Mouse (Mus musculus) neural tube, embryonic 15.5 days (tissue): ENCODE results near the gene Pusl1. TPM values are rescaled to one million over a fixed set of nuclear protein-coding genes. Genes with fewer than 3 reads are reported as not detected.

ENCODE experiments used
- ATAC-seq: fragments of 200-750 bp; cut with Nextera tagmentation; 2 replicates; pipeline ENCODE4 v1.8.0; 2017; ENCODE audit warnings: mild to moderate bottlenecking, moderate TSS enrichment, moderate library complexity; ENCODE audit not compliant: low FRiP score
- H3K27ac ChIP-seq: fragments of 300-500 bp; sonication (generic); replicated peaks from 2 replicates; pipeline ENCODE4 v1.5.1; 2015; ENCODE audit warnings: mild to moderate bottlenecking, inconsistent platforms
- H3K27me3 ChIP-seq: fragments of 300-500 bp; sonication (generic); replicated peaks from 2 replicates; pipeline ENCODE4 v1.6.1; 2015; ENCODE audit warnings: inconsistent platforms
- H3K36me3 ChIP-seq: fragments of 300-500 bp; sonication (generic); 2 replicates; pipeline ENCODE4 v1.6.1; 2015; ENCODE audit warnings: inconsistent platforms
- H3K4me1 ChIP-seq: fragments of 300-500 bp; sonication (generic); 2 replicates; pipeline ENCODE4 v1.6.1; 2015; ENCODE audit warnings: inconsistent platforms
- H3K4me2 ChIP-seq: fragments of 300-500 bp; sonication (generic); 2 replicates; pipeline ENCODE4 v1.6.1; 2015; ENCODE audit warnings: inconsistent platforms, mild to moderate bottlenecking, moderate library complexity
- H3K4me3 ChIP-seq: fragments of 300-500 bp; sonication (generic); replicated peaks from 2 replicates; pipeline ENCODE4 v1.5.1; 2015; ENCODE audit warnings: mild to moderate bottlenecking, inconsistent platforms
- H3K9ac ChIP-seq: fragments of 300-500 bp; sonication (generic); replicated peaks from 2 replicates; pipeline ENCODE4 v1.6.1; 2015; ENCODE audit warnings: mild to moderate bottlenecking, inconsistent platforms
- H3K9me3 ChIP-seq: fragments of 300-500 bp; sonication (generic); replicated peaks from 2 replicates; pipeline ENCODE4 v1.6.1; 2016; ENCODE audit warnings: inconsistent platforms
- WGBS: fragments of 180-500 bp; shearing (Covaris S2); methylation state at CpG from one replicate; pipeline ENCODE4 v1.1.7; 2015; ENCODE audit warnings: mixed read lengths; 5-methylcytosine and 5-hydroxymethylcytosine counted together
- polyA plus RNA-seq: library from polyadenylated mRNA; unstranded; fragments of >200 nt; fragmentation: Nextera tagmentation; extraction: Ambion mirVana; gene quantifications from 2 replicates; pipeline ENCODE4 v1.2.1, GENCODE M21; 2015

Pusl1 gene
- polyA plus RNA-seq, 1 experiment from 2014 or later, result 62.7 TPM

DNA sequence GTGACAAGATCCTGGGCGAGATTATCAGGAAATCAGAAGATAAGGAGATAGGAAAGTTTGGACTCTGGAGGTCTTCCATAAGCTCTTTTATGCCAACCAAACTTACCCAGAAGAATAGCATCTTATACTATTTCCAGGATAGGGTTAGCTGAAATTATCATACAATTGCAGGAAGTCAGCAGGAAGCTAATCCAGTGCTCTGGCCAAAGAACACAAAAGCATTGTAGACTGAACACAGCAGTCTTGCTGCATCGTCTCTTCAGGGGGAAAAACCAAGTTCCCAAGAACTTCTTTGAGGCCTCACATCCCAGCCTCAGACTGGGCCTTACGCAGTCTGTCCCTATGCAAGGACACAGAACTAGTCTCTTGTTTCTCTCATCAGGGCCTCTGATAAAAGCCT, 8.0 kb downstream of the Pusl1 start:
- no peaks in the 10 kb centered on the region for H3K4me1 ChIP-seq
- H3K9ac ChIP-seq, result no peak overlapping the region
- H3K4me3 ChIP-seq, result no peak overlapping the region
- ATAC-seq, result no peak
- no peaks in the 10 kb centered on the region for H3K9me3 ChIP-seq
- no peak overlapping the region for H3K4me2 ChIP-seq
- WGBS, result 87% methylated on average over 3 of the region's 3 CpGs
- H3K36me3 ChIP-seq, result peaks cover 46% of the 10 kb centered on the region
- H3K27me3 ChIP-seq, result no peaks in the 10 kb centered on the region
- no peak overlapping the region for H3K27ac ChIP-seq

GRCm38 (mm10) chr4:155871404-155871803, 20.2 kb downstream of the Pusl1 start:
- H3K36me3 ChIP-seq, result peaks cover 55% of the 10 kb centered on the region
- peaks cover 32% of the 10 kb centered on the region for H3K4me1 ChIP-seq
- H3K9ac ChIP-seq, result no peak overlapping the region
- ATAC-seq, result no peak
- no peaks in the 10 kb centered on the region for H3K9me3 ChIP-seq
- H3K27me3 ChIP-seq, result no peaks in the 10 kb centered on the region
- 96% methylated on average over 7 of the region's 7 CpGs for WGBS
- no peak overlapping the region for H3K4me2 ChIP-seq
- no peak overlapping the region for H3K4me3 ChIP-seq
- no peak overlapping the region for H3K27ac ChIP-seq

- H3K9me3 ChIP-seq, result no peaks in the 10 kb centered on the region
- no peaks in the 10 kb centered on the region for H3K27me3 ChIP-seq
- peak within 1 kb of the TSS; percentile 86 for H3K4me3 ChIP-seq
- WGBS, result under 1% methylated on average over 63 of the region's 63 CpGs
- H3K4me1 ChIP-seq, result peaks cover 32% of the 10 kb centered on the region
- peak within 1 kb of the TSS; percentile 83 for H3K27ac ChIP-seq
- H3K9ac ChIP-seq, result peak within 1 kb of the TSS; percentile 84
- H3K36me3 ChIP-seq, result peaks cover 53% of the 10 kb centered on the region
- H3K4me2 ChIP-seq, result peak within 1 kb of the TSS; percentile 92
- ATAC-seq, result peak; percentile 96
These were observed 22.1 kb downstream of the Pusl1 start, which contains the start of the genes Cptp and Ints11 for GRCm38 (mm10) chr4:155869317-155870033. TSS of gene Cptp (minus strand) at chr4:155869440. TSS of gene Ints11 (plus strand) at chr4:155869546.

DNA sequence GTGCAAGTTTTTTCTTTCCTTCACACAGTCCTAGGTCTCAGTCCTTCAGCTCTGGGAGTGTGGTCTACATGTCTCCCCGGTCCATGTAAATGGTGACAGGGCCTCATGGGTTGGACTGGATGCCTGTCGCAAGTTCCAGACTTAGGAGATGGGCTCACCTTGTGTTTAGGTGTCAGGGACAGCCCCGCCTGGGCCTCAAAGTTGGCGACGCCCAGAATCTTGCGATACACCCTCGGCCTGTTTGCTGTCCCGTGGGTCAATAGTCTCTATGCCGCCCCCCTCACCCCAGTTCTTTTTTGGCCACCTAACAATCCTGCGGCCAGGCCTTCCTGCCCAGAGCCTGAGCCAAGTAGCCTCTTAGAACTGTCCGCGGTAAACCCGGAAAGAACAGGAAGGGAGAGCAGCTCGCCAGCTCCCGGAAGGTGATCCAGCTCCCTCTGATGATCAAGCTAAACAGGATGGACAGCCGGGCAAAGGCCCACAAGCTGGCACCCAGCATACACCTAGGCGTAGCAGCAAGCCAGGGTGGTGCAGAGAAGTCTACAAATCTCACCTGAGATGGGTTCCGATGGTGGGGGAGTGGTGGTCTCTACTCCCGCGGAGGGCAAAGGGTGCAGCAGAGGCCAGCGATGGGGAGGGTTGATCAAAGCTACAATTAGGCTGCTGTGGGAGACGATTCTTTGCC, 22.8 kb downstream of the Pusl1 start:
- 11% methylated on average over 22 of the region's 22 CpGs for WGBS
- Histone ChIP-seq H3K27ac (peak overlapping the region; percentile 58), H3K4me1 (peaks cover 32% of the 10 kb centered on the region), H3K9me3 (no peaks in the 10 kb centered on the region), H3K4me2 (peak overlapping the region; percentile 92), H3K36me3 (peaks cover 47% of the 10 kb centered on the region), H3K4me3 (peak overlapping the region; percentile 86), H3K9ac (peak overlapping the region; percentile 84), H3K27me3 (no peaks in the 10 kb centered on the region)
- ATAC-seq, result no peak; the same call in 1 of the 2 replicates

DNA sequence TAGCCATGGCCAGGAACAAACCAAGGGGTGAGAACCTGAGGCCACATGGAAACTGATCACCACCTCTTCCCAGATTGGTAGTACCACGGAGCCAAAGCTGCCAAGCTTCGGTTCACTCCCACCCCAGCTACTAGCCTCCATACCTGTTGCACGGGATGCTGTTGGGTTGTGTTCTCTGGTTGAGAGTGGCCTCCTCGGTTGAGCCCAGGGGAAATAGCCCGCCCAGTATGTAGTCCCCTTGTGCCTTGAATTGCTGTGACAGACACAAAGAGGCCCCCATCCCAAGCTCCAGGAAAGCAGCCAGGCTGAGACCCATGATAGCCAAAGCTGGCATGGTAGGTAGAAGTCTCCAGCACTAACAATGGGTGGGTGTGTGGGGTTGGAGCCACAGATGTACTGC, 28.6 kb downstream of the Pusl1 start, which contains the start of gene Tas1r3:
Tas1r3 (minus strand) TSS at position 362 of the 400 bp plus-strand sequence.
- Histone ChIP-seq H3K4me3 (no peak within 1 kb of the TSS), H3K9me3 (no peaks in the 10 kb centered on the region), H3K9ac (no peak within 1 kb of the TSS), H3K27me3 (no peaks in the 10 kb centered on the region), H3K27ac (no peak within 1 kb of the TSS), H3K4me2 (no peak within 1 kb of the TSS), H3K4me1 (peaks cover 2% of the 10 kb centered on the region), H3K36me3 (peaks cover 66% of the 10 kb centered on the region)
- ATAC-seq, result no peak
- WGBS, result 81% methylated on average over 5 of the region's 5 CpGs

DNA sequence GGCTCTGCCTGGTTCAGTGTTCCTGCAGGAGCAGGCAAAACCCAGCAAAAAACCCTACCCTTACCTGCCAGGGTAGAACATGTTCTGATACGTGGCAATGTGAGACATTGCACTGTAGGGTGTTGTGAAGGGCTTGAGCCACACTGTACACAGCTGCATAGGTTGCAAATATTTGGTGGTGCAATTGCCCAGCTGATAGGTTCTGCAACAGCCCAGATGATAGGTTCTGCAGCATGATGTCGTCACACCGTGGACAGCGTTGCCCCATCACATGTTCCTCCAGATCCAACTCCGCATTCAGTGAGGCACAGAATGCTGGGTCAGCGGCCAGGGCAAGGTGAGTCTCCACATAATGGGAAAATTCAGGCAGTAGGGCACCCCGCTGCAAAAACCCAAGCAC, 29.8 kb downstream of the Pusl1 start:
- Histone ChIP-seq H3K4me2 (no peak overlapping the region), H3K9me3 (no peaks in the 10 kb centered on the region), H3K4me3 (no peak overlapping the region), H3K27ac (no peak overlapping the region), H3K36me3 (peaks cover 70% of the 10 kb centered on the region), H3K27me3 (no peaks in the 10 kb centered on the region), H3K9ac (no peak overlapping the region), H3K4me1 (no peaks in the 10 kb centered on the region)
- 92% methylated on average over 7 of the region's 7 CpGs for whole genome bisulfite sequencing
- no peak for ATAC-seq

DNA sequence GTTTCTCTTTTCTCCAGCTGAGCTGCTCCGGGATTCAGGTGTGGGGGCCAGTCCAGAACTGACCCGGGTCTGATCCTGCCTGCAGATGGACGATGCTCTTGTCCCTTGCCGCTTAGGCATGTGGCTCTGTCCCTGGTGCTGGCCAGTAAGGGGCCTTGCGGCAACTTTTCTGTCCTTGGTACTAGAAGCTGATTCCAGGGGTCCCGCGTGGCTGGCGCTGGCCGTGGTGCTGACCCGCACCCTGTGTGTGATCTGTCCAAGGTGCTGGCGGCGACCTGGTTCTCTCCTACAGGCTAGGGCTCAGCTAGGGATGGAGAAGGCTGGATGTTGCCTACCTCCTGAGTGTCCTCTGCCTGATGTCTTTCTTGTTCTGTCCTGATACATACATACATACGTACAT, 32.3 kb downstream of the Pusl1 start:
- Histone ChIP-seq H3K4me3 (no peak overlapping the region), H3K27ac (no peak overlapping the region), H3K27me3 (no peaks in the 10 kb centered on the region), H3K9ac (no peak overlapping the region), H3K4me2 (no peak overlapping the region), H3K36me3 (peaks cover 78% of the 10 kb centered on the region), H3K9me3 (no peaks in the 10 kb centered on the region), H3K4me1 (no peaks in the 10 kb centered on the region)
- 33% methylated on average over 13 of the region's 13 CpGs for WGBS
- ATAC-seq, result no peak

GRCm38 (mm10) chr4:155856881-155857280, 34.7 kb downstream of the Pusl1 start:
- Histone ChIP-seq H3K4me1 (peaks cover 4% of the 10 kb centered on the region; the same call in 1 of the 2 replicates), H3K9ac (no peak overlapping the region), H3K36me3 (peaks cover 87% of the 10 kb centered on the region), H3K4me2 (no peak overlapping the region), H3K4me3 (no peak overlapping the region), H3K27ac (no peak overlapping the region), H3K9me3 (no peaks in the 10 kb centered on the region), H3K27me3 (no peaks in the 10 kb centered on the region)
- no peak for ATAC-seq
- 86% methylated on average over 3 of the region's 3 CpGs for WGBS

- Histone ChIP-seq H3K36me3 (peaks cover 79% of the 10 kb centered on the region), H3K4me2 (no peak overlapping the region), H3K9ac (no peak overlapping the region), H3K4me1 (peaks cover 11% of the 10 kb centered on the region), H3K9me3 (no peaks in the 10 kb centered on the region), H3K27me3 (no peaks in the 10 kb centered on the region), H3K4me3 (no peak overlapping the region), H3K27ac (no peak overlapping the region)
- ATAC-seq, result no peak
- WGBS, result 97% methylated on average over 12 of the region's 12 CpGs
These were observed 35.5 kb downstream of the Pusl1 start for GRCm38 (mm10) chr4:155856071-155856470.

- Histone ChIP-seq H3K27ac (no peak overlapping the region), H3K9me3 (no peaks in the 10 kb centered on the region), H3K4me3 (no peak overlapping the region), H3K36me3 (peaks cover 69% of the 10 kb centered on the region), H3K4me2 (no peak overlapping the region), H3K4me1 (peaks cover 22% of the 10 kb centered on the region), H3K9ac (no peak overlapping the region), H3K27me3 (no peaks in the 10 kb centered on the region)
- WGBS, result over 99% methylated on average over 12 of the region's 12 CpGs
- no peak for ATAC-seq
These were observed 36.6 kb downstream of the Pusl1 start for GRCm38 (mm10) chr4:155854991-155855390.

GRCm38 (mm10) chr4:155853421-155853820, 38.2 kb downstream of the Pusl1 start:
- H3K9ac ChIP-seq, result no peak overlapping the region
- ATAC-seq, result no peak
- peaks cover 53% of the 10 kb centered on the region for H3K36me3 ChIP-seq
- H3K9me3 ChIP-seq, result no peaks in the 10 kb centered on the region
- H3K27me3 ChIP-seq, result no peaks in the 10 kb centered on the region
- 92% methylated on average over 9 of the region's 9 CpGs for WGBS
- no peak overlapping the region for H3K27ac ChIP-seq
- H3K4me3 ChIP-seq, result no peak overlapping the region
- H3K4me1 ChIP-seq, result peaks cover 38% of the 10 kb centered on the region
- no peak overlapping the region for H3K4me2 ChIP-seq

DNA sequence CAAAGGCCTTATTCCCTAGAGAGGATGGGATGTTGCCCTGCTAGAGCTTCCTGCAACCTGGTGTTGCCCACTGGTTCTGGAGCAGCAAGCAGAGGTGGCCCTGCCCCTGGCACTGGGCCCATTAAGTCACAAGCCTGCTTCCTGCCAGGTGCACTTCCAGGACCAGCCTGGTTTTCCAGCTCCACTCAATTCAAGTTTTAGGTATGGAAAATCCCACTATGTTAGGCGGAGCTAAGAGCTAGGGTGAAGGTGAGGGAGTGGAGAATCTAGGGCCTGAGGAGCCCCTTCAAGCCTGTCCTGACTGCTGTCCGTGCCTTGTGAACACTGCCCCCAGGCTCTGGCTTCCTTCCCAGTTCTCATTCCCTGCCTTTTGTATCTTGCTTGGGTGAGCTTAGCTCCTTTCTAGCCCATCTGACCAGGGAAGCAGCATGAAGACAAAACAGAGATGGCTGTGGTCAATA, 39.6 kb downstream of the Pusl1 start:
- 66% methylated on average over 2 of the region's 2 CpGs for WGBS
- H3K27ac ChIP-seq, result no peak overlapping the region
- H3K9ac ChIP-seq, result no peak overlapping the region
- ATAC-seq, result no peak
- no peaks in the 10 kb centered on the region for H3K27me3 ChIP-seq
- H3K4me3 ChIP-seq, result no peak overlapping the region
- H3K4me2 ChIP-seq, result no peak overlapping the region
- H3K9me3 ChIP-seq, result no peaks in the 10 kb centered on the region
- peaks cover 45% of the 10 kb centered on the region for H3K4me1 ChIP-seq
- peaks cover 39% of the 10 kb centered on the region for H3K36me3 ChIP-seq
